Mouse (Mus musculus) bone marrow macrophage, adult 2 months (primary cell): ENCODE data around the gene Lrrc26. TPM values are rescaled to one million over a fixed set of nuclear protein-coding genes. Genes with fewer than 3 reads are reported as not detected.

Experiments
- H3K27ac ChIP-seq: 2 replicates; pipeline ENCODE4 v1.5.1; 2012; ENCODE audit warnings: low read depth, low read length; ENCODE audit not compliant: insufficient read depth
- H3K4me1 ChIP-seq: 2 replicates; pipeline ENCODE4 v1.6.1; 2012; ENCODE audit warnings: low read length; ENCODE audit not compliant: control insufficient read depth, insufficient read depth
- H3K4me3 ChIP-seq: 2 replicates; pipeline ENCODE4 v1.5.1; 2012; ENCODE audit warnings: mild to moderate bottlenecking, low read length, moderate library complexity; ENCODE audit not compliant: insufficient read depth
- CTCF ChIP-seq: IDR thresholded peaks from 2 replicates; pipeline ENCODE4 v1.5.1; 2012; ENCODE audit warnings: low read depth, mild to moderate bottlenecking, low read length, moderate library complexity
- POLR2A ChIP-seq: IDR thresholded peaks from 2 replicates; pipeline ENCODE4 v1.6.1; 2012; ENCODE audit warnings: mild to moderate bottlenecking, low read depth, low read length, borderline replicate concordance
- polyA plus RNA-seq: library from polyadenylated mRNA; stranded (reverse); fragments of >200 nt; gene quantifications from 2 replicates; pipeline ENCODE4 v1.2.4, GENCODE M21; 2012; ENCODE audit not compliant: missing spikeins, insufficient read depth, insufficient read length

Gene Lrrc26
- polyA plus RNA-seq, 1 experiment = not detected

DNA sequence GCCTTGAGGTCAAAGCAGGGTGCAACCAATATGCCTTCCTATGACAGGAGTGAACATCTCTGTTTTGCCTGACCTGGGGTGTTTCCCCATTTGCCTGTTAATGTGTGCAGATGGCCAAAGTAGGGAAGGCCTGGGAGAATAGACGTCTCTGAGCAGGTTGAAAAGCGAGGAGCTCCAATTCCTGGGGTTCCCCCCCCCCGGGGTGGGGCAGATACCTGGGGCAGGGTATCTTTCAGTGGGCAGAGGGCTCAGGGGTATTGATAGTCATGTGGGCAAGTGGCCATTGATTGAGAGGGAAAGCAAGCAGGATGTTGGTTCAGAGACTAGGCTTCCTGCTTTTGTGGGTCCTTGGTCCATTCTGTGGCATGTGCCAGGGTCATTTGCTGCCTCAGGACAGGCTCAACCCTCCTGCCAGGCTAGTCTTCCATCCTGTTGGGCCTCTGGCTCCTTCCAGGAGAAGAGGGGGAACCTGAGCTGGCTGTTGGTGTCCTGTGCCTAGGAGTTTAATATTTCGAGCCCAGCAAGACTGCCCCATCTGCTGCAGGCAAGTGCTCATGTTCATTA is 21.9 kb upstream of the Lrrc26 start:
- H3K27ac ChIP-seq = no peak overlapping the region
- no peak; the same call in 1 of the 2 replicates for TF ChIP-seq CTCF
- TF ChIP-seq POLR2A = no peak
- peaks cover 49% of the 10 kb centered on the region for H3K4me1 ChIP-seq
- H3K4me3 ChIP-seq = no peak overlapping the region

- Histone ChIP-seq H3K27ac (peak within 1 kb of the TSS; percentile 67), H3K4me1 (peaks cover 17% of the 10 kb centered on the region), H3K4me3 (peak within 1 kb of the TSS; percentile 81)
Observed at GRCm38 (mm10) chr2:25271827-25272511, 17.7 kb upstream of the Lrrc26 start, which contains the start of the genes Ssna1 and Anapc2. TSS of gene Ssna1 (minus strand) at chr2:25272438. TSS of gene Anapc2 (plus strand) at chr2:25272478.

GRCm38 (mm10) chr2:25272515-25272914 is 17.2 kb upstream of the Lrrc26 start:
- peak overlapping the region; percentile 81 for H3K4me3 ChIP-seq
- TF ChIP-seq CTCF (no peak), POLR2A (0 out of 2 replicates have a peak, but pooled peaks have one; percentile 21)
- peaks cover 11% of the 10 kb centered on the region for H3K4me1 ChIP-seq
- H3K27ac ChIP-seq = no peak overlapping the region; the same call in 1 of the 2 replicates

More at GRCm38 (mm10) chr2:25271827-25272511, 17.7 kb upstream of the Lrrc26 start, which contains the start of the genes Ssna1 and Anapc2:
- TF ChIP-seq POLR2A (peak; percentile 39; the same call in 1 of the 2 replicates), CTCF (no peak)

GRCm38 (mm10) chr2:25273010-25273409 is 16.7 kb upstream of the Lrrc26 start:
- Histone ChIP-seq H3K27ac (no peak overlapping the region), H3K4me1 (peaks cover 10% of the 10 kb centered on the region), H3K4me3 (peak overlapping the region; percentile 81)
- no peak for TF ChIP-seq POLR2A
- no peak for TF ChIP-seq CTCF

GRCm38 (mm10) chr2:25278928-25279882 is 10.5 kb upstream of the Lrrc26 start:
- Histone ChIP-seq H3K27ac (no peak overlapping the region), H3K4me1 (no peaks in the 10 kb centered on the region), H3K4me3 (no peak overlapping the region)
- no peak for TF ChIP-seq POLR2A
- TF ChIP-seq CTCF = peak; percentile 68

- TF ChIP-seq CTCF (no peak), POLR2A (no peak)
- H3K4me3 ChIP-seq = no peak overlapping the region
- no peak overlapping the region for H3K27ac ChIP-seq
- H3K4me1 ChIP-seq = no peaks in the 10 kb centered on the region
Observed at GRCm38 (mm10) chr2:25285551-25285950, 4.2 kb upstream of the Lrrc26 start.

GRCm38 (mm10) chr2:25286314-25286713 is 3.4 kb upstream of the Lrrc26 start:
- Histone ChIP-seq H3K4me3 (no peak overlapping the region), H3K4me1 (no peaks in the 10 kb centered on the region), H3K27ac (no peak overlapping the region)
- TF ChIP-seq CTCF = no peak

DNA sequence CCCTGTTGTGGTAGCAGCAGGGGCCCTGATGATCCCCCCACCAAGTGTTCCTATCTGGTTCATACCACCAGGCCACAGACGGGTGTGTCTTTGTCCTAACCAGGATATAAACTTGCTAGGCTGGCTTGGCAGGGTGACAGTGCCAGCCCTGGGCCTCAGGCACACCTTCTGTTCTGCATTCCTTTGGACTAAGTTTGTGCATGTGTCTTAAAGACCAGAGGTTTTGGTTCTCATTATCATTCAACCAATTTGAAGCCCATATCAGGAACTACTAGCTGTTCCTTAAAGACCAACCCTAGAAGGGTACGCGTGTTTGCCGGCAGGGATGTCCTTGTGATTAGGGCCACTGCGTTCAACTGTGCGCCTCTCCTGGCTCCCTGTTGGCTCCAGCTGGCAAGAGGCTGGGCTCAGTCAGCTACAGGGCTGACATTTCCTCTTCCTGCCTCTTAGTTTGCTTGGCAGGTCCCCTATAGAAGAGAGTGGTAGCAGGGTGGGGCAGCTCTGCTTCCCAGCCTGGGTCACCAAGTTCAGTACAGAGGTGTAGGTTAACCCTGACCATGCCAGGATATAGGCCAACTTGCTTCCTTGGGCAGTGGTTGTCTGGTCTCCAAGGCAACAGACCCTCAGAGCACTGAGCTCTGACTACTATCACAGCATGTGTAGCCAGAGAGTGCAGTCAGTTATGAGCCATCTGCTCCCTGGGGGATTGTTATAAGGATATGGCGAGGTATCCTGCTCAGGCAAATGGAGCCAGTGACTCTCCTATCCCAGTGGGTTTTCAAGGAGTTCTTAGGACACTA is 2.7 kb upstream of the Lrrc26 start:
- no peaks in the 10 kb centered on the region for H3K4me1 ChIP-seq
- H3K4me3 ChIP-seq = no peak overlapping the region
- TF ChIP-seq CTCF (no peak), POLR2A (no peak)
- no peak overlapping the region for H3K27ac ChIP-seq

DNA sequence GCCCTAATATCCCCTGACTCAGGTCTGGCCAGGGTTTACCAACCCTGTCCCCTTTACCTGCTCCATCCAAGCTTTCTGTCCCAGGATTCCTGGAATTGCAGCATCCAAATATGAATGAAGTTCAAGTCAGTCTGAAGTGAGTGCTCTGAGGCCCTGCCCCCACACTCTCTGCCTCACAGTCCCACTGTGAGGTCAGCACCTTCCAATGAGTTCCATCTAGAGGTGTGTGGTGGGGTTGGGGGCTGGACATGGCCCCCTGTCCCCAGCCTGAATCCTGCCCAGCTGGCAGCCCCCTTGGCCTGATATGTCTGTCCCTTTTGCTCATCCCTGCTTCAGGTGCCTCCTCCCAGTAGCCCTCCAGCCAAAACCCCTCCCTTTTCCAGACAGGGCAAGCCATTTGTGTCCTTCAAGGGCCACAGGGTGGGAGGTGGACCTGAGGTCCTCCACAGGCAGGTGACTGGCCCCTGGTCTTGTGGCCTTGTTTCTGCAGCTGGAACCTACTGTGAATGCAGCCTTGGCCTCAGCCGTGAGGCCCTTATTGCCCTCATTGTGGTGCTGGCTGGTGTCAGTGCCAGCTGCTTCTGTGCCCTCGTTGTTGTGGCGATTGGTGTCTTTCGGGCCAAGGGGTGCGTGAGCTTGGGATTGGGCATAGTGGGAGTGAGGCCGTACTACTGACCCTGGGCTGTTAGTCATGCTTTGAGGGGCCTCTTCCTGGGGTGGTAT is 1.6 kb upstream of the Lrrc26 start, which contains the start of gene Tmem210:
Tmem210 (plus strand) TSS at position 219 of the 723 bp plus-strand sequence.
- TF ChIP-seq CTCF = no peak
- no peak for TF ChIP-seq POLR2A
- no peak within 1 kb of the TSS for H3K4me3 ChIP-seq

More for the DNA sequence above, 1.6 kb upstream of the Lrrc26 start, which contains the start of gene Tmem210:
- Histone ChIP-seq H3K4me1 (no peaks in the 10 kb centered on the region), H3K27ac (no peak within 1 kb of the TSS)
